Mouse (Mus musculus) forelimb bud, embryonic 11.5 days (tissue): ENCODE results near the gene Sipa1l3.

Source experiments
- DNase-seq: peaks from one replicate; pipeline ENCODE4 v3.0.0-alpha.2; 2012; ENCODE audit warnings: low read depth, low spot score

The Sipa1l3 gene

DNA sequence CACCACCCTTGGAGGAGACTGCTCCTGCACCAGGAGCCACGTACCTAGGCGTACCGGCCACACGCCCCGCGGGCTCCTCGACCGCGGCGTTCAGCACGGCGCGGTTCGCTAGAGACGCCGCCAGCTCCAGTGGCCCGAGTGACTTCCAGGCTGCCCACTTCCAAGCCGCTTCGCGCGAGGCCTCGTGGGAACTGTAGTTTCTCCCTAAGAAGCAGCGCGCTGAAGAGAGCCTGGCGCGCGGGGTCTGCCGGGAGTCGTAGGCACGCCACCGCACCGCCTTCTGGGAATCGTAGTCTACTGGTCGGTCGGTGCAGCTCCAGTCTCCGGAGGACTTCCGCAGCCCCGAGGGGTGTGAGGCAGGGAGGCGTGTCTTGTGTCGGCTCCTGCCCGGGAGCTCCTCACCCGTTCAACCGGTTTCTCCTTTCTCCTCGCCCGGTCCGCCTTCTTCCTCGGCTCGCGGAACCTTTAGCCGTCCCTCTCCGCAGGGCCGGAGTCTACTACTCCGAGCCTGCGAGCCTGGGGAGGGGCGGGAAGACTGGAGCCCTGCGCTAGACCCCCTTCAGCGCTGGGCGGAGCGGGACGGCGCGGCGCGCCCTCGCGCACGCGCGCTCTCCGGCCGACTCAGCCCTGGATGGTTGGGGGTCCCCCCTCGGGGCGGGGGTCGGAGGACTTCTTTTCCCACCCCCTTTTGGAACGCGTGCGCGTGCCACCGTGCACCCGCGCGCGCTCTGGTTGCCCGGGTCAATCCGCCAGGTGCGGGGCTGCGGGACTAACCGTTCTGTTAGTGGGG, at the start of gene Sipa1l3:
Gene Sipa1l3, minus strand, starts transcription at position 221 of the 790 bp plus-strand sequence.
- DNase-seq, result peak; percentile 97

DNA sequence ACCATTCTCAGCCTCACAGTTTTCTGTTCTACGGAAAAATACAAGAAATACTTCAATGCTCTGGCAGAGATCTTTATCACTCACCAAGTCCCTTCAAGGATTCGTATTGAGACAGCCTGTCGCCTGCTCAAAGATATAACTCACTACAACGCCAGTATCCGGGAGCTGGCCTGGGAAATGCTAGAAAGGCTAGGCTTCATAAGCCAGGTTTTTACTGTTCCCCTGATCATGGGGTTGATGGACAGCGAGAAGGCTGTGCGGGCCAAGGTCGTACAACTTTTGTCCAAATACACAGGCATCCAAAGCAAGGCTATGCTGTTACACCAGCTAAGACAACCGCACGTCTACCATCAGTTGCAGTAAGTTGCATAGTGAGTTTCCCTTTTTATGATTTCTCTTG, 44.6 kb upstream of the Sipa1l3 start:
- DNase-seq, result no peak

DNA sequence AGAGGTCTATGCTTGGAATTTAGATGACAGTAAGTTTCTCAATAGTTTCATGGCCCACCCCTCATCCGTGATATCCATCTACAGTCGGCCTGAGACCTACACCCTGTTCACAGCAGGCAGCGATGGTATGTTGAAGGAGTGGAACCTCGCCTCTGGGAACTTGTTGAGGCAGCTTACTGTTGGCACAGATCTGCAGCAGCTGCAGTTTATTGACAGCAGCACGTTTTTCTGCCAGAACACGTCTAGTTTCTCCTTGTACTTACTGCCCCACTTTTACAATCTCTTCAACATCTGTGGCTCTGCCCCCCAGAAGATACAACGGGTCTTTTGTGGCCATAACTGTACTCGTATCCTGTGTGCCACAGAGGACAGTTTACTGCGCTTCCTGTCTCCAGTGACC, 42.6 kb upstream of the Sipa1l3 start:
- DNase-seq, result no peak

DNA sequence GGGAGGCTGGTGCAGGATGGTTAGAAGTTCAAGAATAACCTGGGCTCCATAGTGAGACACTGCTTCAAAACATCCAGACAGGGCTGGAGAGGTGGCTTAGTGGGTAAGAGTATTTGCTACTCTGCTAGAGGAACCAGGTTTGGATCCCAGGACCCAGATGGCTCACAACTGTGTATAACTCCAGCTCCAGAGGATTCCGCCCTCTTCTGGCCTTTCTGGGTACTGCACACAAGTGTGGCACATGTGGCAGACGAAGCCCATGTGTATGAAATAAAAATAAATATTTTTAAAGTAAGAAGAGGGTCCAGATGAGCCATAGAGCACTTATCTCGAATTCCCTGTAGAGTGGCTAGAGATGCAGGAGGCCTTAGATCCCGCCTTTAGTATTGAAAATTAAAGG, 40.8 kb upstream of the Sipa1l3 start:
- peak; percentile 4 for DNase-seq

DNA sequence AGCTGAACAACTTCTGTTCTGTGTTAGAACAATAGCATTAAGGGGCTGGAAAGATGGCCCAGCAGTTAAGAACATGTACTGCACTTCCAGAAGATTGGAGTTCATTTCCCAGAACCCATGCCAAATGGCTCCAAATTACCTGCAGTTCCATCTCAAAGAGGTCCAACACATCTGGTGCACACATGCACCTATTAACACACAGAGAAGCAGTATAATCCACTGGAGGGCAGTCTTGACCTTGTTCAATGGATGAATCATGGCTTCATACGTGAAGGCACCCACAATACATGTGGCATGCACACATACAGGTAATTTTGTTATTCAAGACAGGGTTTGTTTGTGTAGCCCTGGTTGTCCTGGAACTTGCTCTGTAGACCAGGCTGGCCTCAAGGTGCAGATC, 40.3 kb upstream of the Sipa1l3 start:
- peak; percentile 31 for DNase-seq

DNA sequence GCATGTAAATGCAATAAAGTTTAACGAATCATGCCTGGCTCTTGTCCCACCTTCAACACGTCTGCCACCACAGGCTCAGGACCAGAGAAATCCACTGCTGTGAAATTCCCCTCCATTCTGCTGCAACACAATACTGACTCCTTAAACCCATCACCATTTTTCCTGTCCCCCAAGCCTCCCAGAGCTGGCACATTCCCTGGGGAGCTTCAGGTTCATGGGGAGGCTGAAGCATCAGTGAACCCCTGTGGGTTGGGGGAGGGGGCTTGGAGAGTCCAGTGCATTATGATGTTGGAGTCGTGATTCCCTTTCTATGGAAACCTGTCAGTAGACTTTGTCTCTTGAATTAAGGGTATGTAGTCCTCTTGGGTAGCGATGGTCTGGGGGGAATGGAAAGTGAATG, 37.8 kb upstream of the Sipa1l3 start:
- DNase-seq, result no peak

DNA sequence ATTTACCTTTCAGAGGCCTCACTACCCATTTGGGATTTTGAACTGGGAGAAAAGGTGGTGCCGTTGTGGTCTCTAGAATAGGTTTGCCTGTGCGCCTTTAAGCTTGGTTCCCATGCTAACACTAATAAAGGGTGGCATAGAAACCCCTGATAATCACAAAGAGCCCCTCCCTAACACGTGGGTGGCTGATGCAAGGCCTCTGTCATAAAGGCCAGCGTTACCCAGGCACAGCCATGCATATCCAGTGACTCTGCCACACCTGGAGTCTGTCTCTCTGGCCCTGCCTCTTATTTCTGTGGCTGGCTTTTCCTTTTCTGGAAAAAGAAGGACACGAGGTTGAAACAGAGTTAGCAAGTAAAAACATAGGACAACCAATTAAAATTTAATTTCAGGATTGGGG, 37.1 kb upstream of the Sipa1l3 start:
- no peak for DNase-seq

DNA sequence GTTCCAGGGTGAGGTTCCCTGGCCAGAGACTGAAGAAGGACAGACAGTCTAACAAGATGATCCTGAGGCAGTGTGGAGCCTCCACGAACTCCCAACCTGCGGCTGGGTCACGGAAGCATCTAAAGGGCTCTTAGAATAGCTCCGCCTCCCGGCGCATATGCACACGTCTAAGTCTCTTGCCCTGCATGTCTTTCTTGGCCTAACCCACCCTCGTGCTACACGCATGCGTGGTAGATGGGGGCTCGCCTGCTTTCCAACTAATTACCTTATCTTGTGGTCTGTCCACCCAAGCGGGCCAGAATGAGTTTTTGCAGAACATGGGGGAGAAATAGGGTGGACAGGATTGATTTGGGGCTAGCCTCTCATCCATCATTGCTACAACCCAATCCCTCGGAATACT, 36.6 kb upstream of the Sipa1l3 start:
- DNase-seq, result no peak

DNA sequence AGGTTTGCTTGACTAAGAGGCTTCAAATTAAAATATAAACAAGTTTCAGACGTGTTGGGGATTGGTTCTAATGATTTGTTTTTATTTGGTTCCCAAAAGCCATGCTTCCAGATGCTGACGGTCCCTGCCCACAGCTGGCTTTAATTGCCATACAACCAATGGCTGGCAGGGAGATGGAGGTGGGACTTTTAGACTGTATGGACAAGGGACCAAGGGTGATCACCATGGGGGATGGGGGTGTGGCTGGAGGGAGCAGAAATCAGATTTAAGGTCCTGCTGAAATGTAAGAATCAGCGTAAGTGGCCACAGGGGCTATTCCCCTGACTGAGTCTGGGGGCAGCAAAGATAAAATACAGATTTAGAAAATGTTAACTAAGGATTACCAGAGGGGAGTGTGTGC, 32.2 kb upstream of the Sipa1l3 start:
- peak; percentile 42 for DNase-seq

DNA sequence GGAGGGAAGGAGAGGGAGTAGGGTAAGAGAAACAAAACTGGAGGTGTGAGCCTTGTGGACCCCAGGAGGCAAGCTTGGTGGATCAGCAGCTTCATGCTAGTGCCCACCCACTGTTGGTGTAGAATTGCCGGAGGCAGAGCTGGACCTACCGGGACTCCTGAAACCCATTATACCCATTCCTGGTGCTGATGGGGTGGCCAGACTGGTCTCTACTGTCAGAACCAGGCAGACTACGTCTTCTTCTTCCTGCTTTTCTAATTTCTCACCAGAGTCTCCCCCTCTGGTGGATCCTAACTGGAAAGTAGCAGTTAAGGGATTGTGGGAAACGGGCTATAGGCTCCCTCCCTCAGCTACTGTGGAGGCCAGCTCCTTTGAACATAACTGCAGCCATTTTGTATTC, 23.2 kb upstream of the Sipa1l3 start:
- no peak for DNase-seq

DNA sequence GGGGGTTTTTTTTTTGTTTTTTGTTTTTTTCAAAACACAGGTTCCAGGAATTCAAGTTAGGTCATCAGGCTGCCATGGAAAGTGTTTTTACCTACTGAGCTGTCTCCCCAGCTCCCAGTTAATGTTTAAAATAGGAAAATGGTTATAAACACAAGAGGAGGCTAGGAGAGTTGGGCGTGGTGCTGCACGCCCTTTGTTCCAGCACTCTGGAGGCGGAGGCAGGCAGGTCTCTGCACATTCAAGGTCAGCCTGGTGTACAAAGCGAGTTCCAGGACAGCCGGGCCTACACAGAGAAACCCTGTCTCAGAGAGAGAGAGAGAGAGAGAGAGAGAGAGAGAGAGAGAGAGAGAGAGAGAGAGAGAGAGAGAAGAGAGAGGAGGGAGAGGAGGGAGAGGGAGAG, 22.7 kb upstream of the Sipa1l3 start:
- no peak for DNase-seq

DNA sequence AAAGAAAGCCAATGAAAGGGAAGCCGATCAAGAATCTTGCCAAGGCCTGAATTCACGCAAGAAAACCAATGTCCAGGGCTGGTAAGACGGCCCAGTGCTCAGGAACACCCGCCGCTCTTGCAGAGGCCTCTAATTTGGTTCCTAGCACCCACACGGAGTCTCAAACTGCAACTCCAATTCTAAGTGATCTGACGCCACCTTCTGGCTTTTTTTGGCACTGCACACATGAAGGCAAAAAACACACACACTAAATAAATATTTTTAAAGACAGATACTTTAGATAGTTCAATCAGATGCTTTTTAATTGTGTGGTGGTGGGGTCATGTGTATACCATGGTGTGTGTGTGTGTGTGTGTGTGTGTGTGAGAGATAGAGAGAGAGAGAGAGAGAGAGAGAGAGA, 22.2 kb upstream of the Sipa1l3 start:
- no peak for DNase-seq

DNA sequence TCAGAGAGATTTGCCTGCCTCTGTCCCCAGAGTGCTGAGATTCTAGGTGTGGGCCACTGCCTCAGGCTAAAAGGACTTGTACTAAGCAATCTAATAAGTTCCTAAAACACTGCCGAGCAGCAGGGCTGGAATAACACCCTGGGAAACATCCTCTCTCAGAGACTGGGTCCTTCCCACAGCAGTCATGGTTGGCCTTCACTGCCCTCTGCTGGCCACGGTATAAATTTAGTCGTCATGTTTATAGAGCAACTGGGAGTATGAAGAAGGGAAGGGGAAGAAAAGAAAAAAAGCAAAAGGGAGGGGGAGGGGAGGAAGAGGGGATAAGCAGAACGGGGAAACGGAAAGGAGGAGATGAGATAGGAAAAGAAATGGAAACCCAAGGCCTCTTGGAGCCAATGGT, 5.3 kb upstream of the Sipa1l3 start:
- peak; percentile 73 for DNase-seq

DNA sequence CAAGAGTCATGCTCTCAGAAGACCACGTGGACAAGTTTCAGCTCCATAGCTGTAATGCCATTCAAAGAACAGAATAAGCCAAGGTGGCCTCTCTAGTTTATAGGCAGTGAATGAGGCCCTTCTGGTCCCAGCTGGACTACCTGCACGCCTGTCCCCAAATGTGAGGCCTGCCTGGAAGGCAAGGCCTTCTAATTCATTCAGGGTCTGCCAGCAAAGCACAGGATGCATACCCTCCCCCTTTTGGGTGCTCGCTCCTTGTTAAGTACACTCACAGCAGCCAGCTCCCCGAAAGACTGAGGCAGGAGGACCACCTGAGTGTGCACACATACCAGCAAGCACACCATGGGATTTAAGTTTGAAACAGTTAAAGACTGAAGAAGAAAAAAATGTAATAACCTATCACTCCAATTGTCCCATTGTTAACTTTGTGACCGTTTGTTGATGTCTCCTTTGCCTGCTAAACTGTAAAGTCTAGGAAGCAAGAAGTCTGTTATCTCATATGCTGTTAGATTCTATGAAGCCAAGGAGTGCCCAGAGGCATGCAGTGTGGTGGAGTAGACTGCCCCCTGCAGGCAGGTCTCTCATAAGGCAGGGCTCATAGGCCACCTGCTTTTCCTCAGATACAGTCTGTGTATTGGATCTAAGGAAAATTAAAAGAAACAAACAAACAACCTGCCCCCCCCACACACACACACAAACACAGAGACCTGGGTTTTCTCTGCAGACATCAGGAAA, 3.6 kb upstream of the Sipa1l3 start:
- peak; percentile 80 for DNase-seq

DNA sequence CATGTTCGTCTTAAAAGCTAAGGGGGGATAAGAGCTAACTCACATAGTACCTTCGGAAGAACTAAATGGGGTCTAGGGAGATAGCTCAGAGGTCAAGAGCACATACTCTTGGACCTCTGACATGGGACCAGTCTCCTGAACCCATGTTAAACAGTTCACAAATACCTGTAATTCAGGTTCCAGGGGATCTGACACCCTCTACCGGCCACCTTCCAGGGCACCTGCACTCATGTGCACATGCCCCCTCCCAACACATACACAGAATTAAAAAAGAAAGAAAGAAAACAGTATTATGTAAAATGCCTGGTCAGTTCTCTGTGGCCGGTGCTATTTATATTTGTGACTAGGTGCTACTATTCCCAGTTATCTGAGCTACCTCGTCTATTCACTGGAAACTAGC, 2.9 kb upstream of the Sipa1l3 start:
- DNase-seq, result no peak

DNA sequence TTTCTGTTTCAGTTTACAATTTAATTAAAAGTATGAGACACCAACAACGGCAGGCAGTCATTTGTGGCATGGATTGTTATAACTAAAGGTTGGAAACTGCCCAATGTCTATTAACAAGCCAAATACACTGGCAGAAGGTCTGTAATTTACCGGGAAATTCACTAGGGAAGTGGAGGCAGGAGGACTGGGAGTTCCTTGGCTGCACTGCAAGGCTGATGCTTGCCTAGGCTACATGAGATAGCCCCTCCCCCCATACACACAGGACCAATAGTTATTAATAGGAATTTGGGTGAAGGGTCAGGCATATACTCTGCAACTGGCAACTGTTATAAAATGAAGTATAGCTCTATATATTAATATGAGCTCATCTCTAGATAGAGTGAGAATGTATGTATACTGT, 2.4 kb upstream of the Sipa1l3 start:
- no peak for DNase-seq

DNA sequence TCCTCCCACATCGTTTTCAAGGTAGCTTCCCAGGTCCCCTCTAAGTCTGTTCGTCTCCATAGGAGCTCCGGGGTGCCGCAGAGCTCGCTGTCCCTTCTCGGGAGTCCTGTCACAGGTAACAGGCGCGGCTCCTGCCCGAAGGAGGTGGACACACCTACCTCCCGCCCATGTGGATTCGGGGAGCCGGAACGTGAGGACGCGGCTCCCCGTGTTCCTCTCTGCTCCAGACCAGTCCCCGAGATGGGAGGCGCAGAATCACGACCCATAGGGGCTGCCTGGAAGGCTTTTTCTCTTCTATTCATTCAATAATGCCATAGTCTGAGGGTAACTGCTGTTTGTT, 740 bp upstream of the Sipa1l3 start:
- no peak for DNase-seq

DNA sequence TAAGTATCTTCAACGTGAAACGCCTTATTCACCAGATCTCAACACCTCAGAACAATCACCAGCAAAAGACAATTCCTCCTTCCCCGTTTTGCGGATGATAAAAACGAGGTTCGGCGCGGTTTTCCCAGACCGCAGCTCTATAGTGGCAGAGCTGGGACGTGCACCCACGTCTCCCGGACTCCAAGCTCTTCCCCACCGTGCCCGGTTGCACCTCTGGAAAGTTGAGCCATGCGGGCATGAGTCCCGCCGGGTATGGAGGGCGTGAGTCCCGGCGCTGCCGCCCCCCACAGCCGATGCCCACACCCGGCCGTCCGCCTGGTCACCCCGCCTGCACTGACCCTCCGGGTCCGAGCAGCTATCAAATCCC, 404 bp downstream of the Sipa1l3 start:
- DNase-seq, result no peak

DNA sequence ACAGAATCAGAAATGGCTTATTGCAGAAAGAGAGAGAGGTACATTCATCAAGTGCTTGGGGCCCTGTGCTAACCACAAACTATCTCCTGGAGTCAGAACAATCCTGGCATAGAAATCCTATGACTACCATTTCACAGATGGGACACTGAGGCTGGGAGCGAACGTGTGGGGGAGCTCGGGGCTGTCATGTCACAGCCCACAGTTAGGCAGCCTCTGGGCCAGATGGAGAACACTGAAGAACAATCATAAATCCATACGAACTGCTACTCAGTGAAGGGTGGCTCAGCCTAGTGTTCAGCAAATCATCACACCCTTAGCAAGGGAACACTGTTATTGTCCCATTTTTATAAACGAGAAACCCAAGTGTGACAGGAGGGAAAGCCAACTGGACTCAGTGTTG, 1.3 kb downstream of the Sipa1l3 start:
- DNase-seq, result no peak

DNA sequence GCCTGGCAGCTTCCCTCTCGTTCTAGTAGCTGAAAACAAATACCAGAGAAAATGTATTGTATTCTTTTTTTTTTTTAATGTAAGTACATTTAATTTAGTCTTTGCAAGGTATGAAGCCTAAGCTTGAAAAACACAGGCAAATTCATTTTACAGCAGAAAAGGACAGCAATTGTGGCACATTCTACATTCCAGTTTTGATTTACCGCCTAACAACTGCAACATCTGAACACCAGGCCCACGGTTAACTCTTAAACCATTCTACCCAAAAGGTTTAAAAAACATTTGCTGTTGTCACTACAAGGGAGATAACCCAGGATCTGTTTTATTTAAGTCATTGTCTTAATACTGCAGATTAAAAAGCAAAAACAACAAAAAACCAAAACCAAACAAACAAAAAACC, 2.8 kb downstream of the Sipa1l3 start:
- no peak for DNase-seq

DNA sequence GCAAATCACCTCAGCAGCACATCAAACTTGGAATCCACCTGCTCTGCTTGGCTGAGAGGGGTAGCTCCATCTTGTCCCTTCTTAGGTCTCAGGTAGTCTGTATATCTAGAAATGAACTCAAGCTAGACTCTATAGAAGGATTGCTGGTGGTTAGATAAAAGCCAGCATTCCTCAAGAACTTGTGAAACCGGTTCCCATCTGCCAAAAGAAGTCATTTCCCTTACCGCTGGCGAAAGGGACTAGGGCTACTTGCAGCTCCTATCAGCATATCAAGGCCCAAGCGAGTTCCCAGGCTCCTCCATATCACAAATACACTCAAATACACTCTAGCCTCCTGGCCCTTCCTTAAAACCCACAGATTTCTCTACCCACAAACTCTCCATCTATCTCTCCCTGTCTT, 5.7 kb downstream of the Sipa1l3 start:
- no peak for DNase-seq

DNA sequence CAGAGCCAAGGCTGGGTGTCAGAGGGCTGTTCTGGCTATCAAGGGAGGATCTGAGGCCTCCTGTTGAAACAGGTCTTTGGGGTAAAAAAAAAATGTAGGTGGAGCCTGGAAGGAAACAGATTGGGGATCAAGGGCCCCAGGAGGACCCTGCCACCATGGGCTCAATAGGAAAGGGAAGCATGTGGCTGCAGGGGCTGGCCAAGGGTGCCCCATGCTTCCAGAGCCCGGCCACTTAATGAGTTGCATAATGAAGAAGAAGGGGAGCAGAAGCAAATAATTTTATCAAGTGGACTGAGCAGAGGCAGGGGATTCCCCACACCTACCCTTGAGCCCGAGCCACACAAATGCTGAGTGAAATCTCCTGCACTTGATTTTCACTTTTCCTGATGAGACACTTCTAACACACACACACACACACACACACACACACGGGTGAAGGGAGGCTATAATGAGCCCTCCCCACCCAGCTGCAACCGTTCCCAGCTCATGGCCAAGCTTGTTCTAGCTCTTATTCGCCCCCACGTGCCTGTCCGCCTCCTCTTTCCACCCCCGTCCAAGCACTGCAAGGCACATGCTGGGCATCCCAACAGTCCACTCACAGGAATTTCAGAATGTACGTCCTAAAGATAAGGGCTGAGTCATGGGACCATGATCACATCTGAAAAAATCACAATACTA, 6.7 kb downstream of the Sipa1l3 start:
- DNase-seq, result no peak

DNA sequence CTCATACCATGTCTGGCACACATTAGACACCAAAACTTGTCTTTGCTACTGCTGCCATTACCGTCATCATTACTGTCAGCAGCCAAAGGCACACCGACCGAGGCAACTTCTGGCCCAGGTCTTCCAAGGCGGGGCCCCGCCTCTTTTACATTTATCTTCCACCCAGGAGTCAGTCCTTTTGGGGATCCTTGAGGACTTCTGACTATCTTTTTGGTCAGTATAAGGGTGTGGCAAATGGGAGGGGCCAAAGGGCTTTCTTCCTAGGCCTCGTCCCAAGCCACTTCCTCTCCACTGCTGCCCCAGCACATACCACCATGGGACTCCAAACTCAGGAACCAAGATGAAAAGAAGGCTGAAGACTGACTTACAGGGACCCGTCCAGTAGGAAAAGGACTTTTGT, 9.9 kb downstream of the Sipa1l3 start:
- no peak for DNase-seq
